Mouse (Mus musculus) urinary bladder, postnatal 4 days (tissue): Measurements from ENCODE around the gene Sult1a1.
"Not testable (repeated sequence)": the region's sequence is repeated elsewhere in the genome, so short reads cannot be mapped to it uniquely, and the experiment has no call there.

Experiments used
- DNase-seq, 2 experiments: peaks; one replicate each; pipeline ENCODE4 v3.0.0; 2021 to 2022; ENCODE audit warnings: low spot score in 2 of 2

Gene Sult1a1

DNA sequence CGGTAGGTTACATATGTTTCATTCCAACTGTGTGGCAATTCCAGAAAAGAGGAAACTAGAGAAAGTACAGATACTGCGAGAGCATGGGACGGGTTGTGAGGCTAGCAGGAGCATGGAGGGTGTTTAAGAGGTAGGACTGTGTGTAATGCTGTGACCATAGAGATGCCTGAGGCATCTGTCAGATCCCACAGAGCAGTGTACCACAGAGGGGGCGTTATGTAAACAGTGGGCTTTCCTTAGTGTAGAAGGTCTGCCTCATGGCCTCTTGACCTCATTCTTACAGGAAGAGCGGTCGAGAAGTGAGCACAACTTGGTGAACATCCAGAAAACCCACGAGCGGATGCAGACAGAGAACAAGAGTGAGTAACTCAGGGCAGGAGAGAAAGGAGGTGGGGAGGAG, 12.6 kb downstream of the Sult1a1 start:
- no peak for DNase-seq

DNA sequence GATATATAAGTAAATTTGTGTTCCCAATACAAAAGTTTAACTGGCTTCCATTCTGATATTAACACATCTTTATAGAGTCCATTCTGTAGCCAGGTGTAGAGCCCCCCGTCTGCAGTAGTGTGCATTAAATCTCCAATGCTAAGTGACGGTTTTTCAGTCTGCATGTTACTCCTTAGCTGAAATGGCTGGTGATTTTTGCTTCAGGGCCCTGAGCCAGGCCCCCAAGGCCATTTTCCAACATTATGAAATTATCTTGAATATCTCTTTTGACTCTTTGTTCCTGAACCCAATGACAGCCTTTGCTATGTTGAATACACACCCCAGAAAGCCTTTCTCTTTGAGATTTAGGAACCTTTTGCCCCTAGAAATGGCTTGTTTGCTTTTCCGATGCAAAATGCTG, 16.5 kb downstream of the Sult1a1 start:
- DNase-seq = no peak

DNA sequence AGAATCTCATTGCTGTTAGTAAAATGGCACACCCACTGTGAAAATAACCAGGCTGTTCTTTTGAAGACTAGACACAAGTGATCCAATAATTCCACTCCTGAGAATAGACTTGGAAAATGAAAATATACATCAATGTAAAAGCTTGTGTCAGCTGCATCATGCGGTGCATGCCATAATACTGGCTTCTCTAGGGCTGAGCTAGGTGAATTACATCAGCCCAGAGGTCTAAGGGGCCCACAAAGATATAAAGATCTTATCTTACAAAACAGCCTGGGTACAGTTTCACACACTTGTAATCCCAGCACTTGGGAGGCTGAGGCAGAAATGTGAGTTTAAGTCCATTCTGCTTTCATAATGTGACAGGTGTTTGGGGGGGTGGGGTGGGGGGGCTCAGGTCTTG, 18.7 kb downstream of the Sult1a1 start:
- DNase-seq = no peak

DNA sequence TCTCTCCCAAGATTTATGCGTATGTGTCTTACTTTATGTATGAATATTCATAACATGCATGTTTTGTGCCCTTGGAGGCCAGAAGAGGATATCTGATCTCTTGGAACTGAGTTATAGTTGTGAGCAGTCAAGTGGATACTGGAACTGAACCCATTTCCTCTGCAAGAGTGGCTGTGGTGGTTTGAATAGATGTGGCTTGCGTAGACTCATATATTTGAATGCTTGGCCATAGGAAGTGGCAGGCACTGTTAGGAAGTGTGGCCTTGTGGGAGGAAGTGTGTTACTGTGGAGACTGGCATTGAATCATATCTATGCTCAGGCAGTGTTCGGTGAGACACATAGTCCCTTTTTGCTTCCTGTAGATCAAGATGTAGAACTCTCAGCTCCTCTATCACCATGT, 20.5 kb downstream of the Sult1a1 start:
- DNase-seq = no peak

DNA sequence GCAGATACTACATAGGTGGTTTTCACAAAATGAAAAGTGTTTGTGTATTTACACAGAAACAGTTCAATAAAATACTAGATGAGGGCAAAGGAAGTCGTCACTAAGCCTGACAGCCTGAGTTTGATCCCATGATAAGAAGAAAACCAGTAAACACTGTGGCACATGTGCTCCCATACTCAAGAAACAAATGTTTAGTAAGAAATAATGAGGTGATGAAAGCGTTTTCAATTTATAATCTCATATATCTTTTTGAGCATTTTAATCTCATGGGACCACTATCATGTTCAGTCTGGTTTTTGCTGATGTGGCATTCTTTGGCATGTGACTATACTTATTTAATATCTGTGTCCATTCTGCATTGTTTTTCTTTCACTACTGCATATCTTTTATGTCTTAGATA, 22.2 kb downstream of the Sult1a1 start:
- no peak for DNase-seq

DNA sequence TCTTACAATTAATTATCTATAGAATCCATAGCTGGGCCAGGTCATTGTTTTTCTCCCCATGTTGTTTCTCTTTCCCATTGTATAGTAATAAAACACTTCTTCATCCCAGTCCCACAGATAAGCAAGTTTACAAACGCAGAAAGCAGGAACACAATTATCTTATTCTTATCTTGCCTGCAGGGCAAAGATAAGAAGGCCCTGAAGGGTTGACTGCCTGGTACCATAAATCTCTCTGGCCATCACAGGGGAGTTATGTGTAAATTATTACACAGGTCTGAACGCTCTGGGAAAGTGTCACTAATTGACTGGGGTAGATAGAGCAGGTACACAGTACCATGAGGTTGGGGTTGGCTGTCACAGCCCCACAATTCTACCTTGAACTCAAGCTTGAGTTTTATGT, 25.4 kb downstream of the Sult1a1 start:
- no peak for DNase-seq

DNA sequence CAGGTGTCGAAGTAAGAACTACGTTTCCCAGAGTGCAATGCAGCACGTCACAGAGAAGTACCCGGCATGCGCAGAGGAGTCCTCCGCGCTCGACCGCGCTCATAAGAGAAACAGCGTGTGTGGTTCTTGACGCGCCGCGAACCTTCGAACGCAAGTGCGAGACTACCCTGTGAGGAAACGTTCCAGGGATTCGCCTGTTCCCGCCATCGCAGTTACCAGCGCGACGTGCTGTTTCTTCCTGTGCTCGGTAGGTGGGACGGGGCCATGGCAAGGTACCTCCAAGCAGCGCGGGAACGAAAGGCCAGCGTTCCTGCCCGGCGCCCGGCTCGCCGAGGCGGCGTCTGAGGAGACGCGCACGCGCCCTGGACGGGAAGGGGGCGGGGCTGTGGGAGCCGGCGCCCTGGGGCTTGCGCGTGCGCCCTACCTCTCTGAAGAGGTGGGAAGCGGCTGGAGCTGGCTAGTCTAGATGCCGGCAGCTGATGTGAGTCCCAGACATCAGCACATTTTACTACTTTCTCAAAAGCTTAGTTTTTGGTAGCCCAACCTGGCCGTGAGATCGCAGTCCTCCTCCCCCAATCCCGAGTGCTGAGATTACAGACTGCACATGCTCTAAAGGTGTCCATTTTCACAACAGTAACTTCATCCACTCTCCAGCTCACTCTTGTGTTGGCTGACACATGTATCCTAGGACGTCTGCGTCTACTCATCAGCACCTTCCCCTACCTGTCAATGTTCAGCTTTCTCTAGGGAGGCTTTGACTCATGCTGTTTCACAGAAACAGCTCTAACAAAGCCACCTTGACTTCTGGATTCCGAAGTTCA, 26.8 kb downstream of the Sult1a1 start, which contains the start of gene Sgf29:
Gene Sgf29, plus strand, starts transcription at position 79 of the 821 bp plus-strand sequence.
- peak; percentile 88 to 91 for DNase-seq

DNA sequence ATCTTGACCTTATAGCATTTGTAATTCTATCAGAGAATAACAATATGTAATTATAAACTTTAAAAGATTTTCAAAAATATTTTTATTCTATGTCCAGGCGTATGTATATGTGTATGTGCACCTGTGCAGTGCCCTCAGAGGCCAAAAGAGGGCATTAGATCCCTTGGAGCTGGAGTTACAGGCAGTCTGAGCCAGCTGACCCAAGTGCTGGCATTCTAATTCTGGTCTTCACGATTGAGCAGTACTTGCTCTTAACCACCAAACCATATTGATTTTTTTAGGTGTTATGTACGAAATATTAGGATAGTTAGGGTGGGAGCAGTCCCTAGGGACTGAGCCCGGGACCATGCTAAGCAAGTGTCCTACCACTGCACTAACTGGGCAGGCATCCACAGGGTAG, 27.7 kb downstream of the Sult1a1 start:
- no peak for DNase-seq

DNA sequence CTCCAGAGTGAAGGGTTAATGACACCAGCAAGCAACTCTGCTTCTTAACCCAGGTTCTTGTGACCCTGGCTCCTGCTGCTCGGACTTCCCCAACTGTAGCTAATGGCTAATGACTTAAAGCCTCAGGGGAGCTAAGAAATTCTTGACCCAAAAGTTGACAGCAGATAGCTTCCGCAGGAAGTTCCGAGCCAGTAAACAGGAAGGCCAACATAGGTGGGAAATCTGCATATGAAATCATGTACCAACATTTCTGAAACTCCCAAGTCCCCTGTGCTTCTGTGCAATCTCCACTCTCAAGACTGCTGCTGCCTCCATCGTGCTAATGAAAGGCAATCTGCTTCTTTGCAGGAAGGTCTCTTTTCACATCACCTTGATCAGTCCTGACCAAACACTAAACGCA, 30.5 kb downstream of the Sult1a1 start:
- DNase-seq = no peak

DNA sequence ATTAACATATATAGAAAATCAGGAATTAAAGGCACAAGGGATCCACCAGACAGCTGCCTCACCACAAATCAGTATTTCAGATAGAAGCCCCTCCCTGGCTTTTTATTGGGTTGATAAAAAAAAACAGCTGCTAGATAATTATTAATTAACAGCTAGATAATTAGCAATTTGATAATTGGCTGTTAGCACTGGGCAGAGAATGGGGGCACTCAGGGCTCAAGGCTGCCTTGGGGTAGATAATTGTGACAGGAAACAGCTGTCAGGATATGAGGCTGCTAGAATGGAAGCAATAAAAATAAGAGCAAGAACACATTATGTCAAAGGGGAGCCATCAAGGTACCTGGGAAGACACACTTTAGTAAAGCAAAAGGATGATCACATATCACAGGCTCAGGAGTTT, 31.3 kb downstream of the Sult1a1 start:
- DNase-seq = no peak

DNA sequence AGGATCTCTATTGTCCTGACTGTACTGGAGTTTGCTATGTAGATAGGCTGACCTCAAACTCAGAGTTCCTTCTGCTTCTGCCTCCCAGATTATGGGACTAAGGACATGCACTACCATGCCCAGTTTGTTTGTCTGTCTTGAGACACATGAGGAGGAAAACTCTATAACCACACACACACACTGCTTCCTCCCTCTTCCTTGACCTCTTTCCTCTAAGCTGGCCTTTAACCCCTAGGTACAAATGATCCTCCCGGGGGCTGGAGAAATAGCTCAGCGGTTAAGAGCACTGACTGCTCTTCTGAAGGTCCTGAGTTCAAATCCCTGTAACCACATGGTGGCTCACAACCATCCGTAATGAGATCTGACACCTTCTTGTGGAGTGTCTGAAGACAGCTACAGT, 31.9 kb downstream of the Sult1a1 start:
- DNase-seq = no peak

DNA sequence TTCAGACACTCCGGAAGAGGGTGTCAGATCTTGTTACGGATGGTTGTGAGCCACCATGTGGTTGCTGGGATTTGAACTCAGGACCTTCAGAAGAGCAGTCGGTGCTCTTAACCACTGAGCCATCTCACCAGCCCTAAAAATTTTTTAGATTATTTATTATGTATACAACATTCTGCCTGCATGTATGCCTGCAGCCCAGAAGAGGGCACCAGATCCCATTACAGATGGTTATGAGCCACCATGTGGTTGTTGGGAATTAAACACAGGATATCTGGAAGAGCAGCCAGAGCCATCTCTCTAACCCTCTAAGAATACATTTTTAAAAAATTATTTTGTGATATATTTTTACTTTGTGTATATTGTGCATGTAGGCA, 33.0 kb downstream of the Sult1a1 start:
- not testable (repeated sequence) for DNase-seq

DNA sequence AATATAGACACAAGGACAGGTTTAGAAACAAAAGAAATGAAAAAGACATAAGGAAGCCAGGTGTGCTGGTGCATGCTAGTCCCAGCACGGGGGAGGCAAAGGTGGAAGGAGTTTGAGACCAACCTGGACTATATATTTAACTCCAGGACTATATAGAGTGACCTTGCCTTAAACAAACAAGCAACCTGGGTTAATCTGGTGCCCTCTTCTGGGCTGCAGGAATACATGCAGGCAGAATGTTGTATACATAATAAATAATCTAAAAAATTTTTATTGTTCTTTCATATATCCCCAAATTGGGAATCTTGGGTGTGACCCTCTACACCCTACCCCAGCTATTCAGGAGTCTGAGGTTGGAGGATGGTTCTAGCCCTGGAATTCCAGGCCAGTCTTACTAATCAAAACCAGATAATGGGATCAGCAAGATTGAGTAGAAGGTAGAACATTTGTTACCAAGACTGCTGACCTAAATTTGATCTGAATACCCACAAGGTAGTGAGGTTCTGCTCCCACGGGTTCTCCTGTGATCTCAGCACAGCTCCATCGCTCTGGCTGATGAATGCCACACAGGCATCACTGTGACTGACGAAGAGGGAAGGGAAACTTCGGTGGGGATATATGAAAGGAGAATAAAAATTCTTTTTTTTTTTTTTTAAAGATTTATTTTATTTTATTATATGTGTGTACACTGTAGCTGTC, 33.5 kb downstream of the Sult1a1 start:
- no peak for DNase-seq

DNA sequence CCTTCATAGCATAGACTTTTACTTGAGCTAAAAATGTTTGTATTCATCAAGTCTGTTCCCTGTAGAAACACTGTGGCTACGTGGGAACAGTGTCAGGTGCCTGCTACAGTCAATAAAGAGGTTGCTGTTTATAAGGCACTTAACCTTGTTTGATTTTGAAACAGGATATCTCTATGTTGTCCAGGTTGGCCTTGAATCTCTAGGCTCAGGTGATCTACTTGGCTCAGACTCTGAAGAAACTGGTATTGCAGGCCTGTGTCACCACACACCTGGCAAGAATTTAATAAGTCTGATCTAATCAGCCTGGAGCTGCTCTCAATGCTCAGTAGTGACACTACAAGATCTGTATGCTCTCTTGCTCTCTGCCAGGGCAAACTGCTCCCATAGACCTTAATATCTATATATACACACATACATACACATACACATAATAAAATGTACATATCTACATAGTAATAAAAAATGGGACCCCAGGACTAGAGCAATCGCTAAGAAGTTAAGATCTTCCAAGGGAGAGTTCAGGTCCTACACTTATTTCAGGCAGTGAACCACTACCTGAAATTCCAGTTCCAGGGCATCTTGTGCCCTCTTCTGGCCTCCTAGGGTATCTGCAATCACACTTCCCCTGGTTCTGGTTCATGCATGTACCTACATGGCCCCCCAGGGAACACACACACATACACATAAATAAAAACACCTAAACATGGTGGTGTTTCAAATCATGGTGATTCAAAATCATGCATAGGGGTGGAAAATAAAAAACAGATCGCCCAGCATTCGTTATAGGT, 39.3 kb downstream of the Sult1a1 start:
- no peak for DNase-seq

DNA sequence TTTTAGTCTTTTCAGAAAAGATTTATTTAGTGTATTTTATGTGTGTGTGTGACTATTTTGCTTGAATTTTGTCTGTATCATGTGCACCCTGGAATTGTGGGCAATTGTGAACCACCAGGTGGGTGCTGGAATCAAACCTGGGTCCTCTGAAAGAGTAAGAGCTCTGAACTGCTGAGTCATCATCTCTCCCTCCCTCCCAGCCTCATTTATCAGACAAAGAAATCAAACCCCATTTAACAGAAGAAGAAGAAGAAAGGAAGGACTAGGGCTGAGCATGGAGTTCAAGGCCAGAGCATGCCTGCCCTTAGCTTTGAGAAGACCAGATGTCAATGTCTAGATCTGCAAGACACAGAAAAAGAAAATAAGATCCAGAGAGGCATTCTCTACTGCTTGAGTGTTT, 40.9 kb downstream of the Sult1a1 start:
- no peak for DNase-seq

DNA sequence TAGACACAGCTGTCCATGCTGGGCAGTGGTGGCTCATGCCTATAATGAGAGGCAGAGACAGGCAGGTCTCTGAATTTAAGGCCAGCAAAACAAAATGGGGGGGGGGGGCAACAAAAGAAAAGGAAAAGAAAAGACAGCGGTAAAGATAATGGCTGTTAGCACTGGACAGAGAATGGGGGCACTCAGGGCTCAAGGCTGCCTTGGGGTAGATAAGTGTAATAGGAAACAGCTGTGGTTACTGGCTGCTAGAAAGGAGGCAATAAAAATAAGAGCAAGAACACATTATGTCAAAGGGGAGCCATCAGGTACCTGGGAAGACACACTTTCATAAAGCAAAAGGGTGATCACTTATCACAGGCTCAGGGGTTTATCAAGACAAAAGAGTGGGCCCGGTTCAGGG, 43.8 kb downstream of the Sult1a1 start:
- no peak for DNase-seq

DNA sequence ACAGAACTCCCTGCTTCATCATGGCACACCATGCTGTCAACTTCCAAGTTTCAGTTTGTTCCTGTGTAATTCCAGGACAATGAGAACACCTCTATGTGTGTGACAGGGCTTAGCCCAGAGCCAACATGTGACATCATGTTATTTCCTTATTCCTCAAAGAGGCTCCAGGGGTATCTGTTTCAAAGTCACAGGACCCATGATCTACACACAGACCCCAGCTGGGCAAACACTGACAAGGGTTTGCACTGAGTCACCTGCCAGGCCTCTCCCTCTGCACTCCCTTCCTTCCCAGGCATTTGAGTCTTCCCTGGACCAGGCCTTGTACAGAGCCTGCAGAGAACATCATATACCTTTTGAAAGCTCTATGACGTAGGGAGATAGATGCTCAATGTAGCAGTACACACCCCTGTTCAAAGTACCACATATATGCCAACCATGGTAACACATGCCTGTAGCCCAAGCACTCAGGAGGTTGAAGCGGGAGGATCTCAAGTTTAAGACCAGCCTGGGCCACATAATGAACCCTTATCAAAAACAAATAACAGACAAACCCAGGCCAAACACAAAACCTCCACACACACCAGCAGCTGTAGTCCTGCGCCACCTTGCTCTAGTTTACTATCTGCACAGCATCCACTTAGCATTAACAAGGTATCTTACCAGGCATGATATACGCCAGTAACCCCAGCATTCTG, 45.3 kb downstream of the Sult1a1 start, which contains the start of gene Nupr1:
Gene Nupr1, minus strand, starts transcription at position 38 of the 695 bp plus-strand sequence.
- DNase-seq = no peak

DNA sequence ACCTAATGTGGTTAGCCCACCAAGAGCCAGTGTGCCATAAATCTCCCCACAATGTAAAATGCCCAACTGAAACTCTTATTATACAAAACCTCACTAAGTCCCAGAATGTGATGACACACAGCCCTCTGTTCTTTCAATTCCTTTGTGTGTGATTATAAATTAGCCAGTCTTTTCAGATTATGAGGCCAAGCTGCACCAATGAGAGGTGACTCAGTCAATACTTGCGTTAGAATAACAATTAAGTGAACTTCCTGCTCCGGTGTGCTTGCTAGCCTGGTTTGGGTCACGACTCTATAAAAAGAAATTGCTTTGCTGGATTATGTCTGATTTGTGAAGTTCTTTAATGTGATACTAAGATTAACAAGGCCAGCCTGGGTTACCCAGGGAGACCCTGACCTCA, 46.3 kb downstream of the Sult1a1 start:
- no peak for DNase-seq

DNA sequence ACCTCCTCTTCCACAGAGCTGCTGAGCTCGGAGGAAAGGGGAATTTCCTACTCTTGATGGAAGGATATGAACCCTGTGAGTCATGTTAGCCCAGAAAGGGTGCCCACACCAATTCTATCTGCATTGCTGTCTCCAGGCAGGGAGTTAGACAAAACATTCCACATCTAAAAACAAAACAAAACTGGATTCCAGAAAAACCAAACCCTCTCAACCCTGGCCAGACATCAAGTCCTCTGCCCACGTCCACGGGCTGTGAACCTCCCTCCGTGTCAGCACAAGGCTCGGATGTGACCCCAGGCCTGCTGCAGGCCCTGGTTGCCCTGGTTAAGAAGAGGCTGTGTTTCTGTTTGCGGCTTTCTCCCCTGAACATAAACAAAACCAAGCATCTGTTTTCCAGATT, 48.1 kb downstream of the Sult1a1 start:
- DNase-seq = no peak

DNA sequence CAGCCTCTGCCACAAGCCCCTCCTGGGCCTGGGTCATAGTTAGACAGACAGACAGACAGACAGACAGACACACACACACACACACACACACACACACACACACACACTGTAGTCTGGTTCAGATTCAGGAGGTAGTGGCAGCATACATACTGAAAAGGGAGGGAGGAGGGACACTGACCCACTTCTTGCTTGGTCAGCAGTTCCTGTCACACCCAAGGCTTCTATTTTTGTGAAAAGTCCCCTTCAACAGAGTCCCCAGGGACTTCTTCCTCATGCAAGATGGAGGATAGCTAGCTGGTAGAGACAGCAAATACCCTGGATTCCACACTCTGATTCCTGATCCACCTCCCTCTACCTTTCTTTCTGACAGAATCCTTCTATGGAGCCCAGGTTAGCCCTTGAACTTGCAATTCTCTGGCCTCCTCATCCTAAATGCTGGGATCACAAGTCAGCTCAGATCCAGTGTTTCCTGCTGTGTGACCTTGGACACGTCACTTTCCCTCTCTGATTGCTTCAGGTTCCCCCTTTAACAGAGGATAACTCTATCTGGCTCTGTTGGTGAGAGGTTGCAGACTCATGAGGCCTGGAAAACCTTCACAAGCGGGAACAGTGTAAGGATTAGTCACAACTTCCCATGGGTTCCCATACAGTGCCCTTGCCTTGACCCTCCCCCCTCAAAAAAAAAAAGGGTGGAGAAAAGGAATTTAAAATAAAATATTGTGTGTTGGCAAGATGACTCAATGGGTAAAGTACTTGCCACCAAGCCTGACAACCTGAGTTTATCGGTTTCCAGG, 50.2 kb downstream of the Sult1a1 start:
- no peak for DNase-seq

DNA sequence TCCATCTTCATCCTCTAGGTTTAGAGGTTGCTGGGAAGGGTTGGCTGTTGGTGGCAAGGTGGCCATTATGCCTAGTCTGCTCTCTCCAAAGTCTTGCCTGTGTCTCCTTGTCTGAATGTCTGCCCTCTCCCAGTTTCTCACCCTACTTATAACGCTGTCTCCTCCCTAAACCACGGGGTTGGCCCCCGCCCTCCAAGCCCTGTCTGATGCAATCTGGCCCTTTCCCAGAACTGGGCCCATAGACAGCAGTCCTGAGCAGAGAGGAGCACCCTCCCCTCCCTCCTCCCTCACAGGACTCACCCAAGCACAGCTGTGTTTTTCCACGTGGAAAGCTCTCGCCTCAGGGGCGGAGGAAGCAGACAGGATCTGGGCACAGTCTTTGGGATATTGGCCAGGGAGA, 50.9 kb downstream of the Sult1a1 start:
- DNase-seq = peak; percentile 77 to 82
